Mouse (Mus musculus) CH12.LX (cell line): ENCODE measurements at regions not wholly inside any gene's neighbourhood (a gene's known extent, or its start where the extent isn't known, plus 50 kb on each side); places are given as distances from the start of the nearest gene placed in this dataset.

Source experiments
- DNase-seq: peaks from one replicate; pipeline ENCODE4 v3.0.0-alpha.2; 2013; ENCODE audit errors: extremely low read depth
- H3K27ac ChIP-seq: 2 replicates; pipeline ENCODE4 v1.5.1; 2012; ENCODE audit warnings: low read depth, mild to moderate bottlenecking, control low read depth, moderate library complexity; ENCODE audit not compliant: insufficient read depth
- H3K27me3 ChIP-seq: replicated peaks from 2 replicates; pipeline ENCODE3; 2012; ENCODE audit warnings: inconsistent platforms
- H3K36me3 ChIP-seq, 2 experiments: replicated peaks in 1 of 2; 2 replicates each; pipeline versions ENCODE3 to v1.6.1; 2012; ENCODE audit warnings: inconsistent platforms in 1 of 2, low read length in 1 of 2, mild to moderate bottlenecking in 1 of 2, mixed read lengths in 1 of 2, moderate library complexity in 1 of 2; ENCODE audit not compliant: control insufficient read depth in 1 of 2, insufficient read depth in 1 of 2
- H3K4me1 ChIP-seq, 2 experiments: 2 replicates each; pipeline ENCODE4 v1.6.1; 2012; ENCODE audit warnings: inconsistent platforms in 1 of 2, moderate library complexity in 1 of 2; ENCODE audit not compliant: insufficient read depth in 2 of 2, control insufficient read depth in 1 of 2
- H3K4me2 ChIP-seq: 2 replicates; pipeline ENCODE4 v1.6.1; 2012; ENCODE audit warnings: low read depth, mild to moderate bottlenecking, control low read depth; ENCODE audit not compliant: poor library complexity, insufficient read depth, severe bottlenecking
- H3K4me3 ChIP-seq, 3 experiments: fragments of 150-350 bp in 1 of 3; sonication (generic) in 1 of 3; replicated peaks in 1 of 3; 2 replicates each; pipeline versions ENCODE3 to v1.5.1; 2011 to 2012; ENCODE audit warnings: low read depth in 2 of 3, low read length in 2 of 3, mild to moderate bottlenecking in 2 of 3, moderate library complexity in 2 of 3, control low read depth in 1 of 3, improper control_type of control experiment in 1 of 3, inconsistent platforms in 1 of 3, mixed read lengths in 1 of 3; ENCODE audit not compliant: poor library complexity in 1 of 3
- H3K79me2 ChIP-seq: replicated peaks from 2 replicates; pipeline ENCODE4 v1.6.1; 2012; ENCODE audit warnings: mild to moderate bottlenecking, moderate library complexity; ENCODE audit not compliant: control insufficient read depth, poor library complexity, insufficient read depth, severe bottlenecking; ENCODE audit errors: extremely low read depth
- H3K9ac ChIP-seq: 2 replicates; pipeline ENCODE4 v1.6.1; 2012; ENCODE audit warnings: low read depth, mild to moderate bottlenecking, control low read depth, moderate library complexity; ENCODE audit not compliant: insufficient read depth
- H3K9me3 ChIP-seq: replicated peaks from 2 replicates; pipeline ENCODE3; 2012; ENCODE audit warnings: low read length, inconsistent platforms, mixed read lengths
- E2F4 ChIP-seq: IDR thresholded peaks from 2 replicates; pipeline ENCODE4 v1.6.1; 2011; ENCODE audit warnings: low read depth, low read length, improper control_type of control experiment; ENCODE audit not compliant: insufficient replicate concordance
- ELF1 ChIP-seq: IDR thresholded peaks from 2 replicates; pipeline ENCODE4 v1.6.1; 2014; ENCODE audit warnings: low read depth, mild to moderate bottlenecking, inconsistent platforms, low read length, improper control_type of control experiment
- GABPA ChIP-seq: IDR thresholded peaks from 2 replicates; pipeline ENCODE4 v1.6.1; 2012; ENCODE audit warnings: low read depth, low read length, improper control_type of control experiment, inconsistent platforms; ENCODE audit not compliant: insufficient replicate concordance
- HCFC1 ChIP-seq: IDR thresholded peaks from 2 replicates; pipeline ENCODE4 v1.6.1; 2012; ENCODE audit warnings: low read depth, mild to moderate bottlenecking, inconsistent platforms, low read length, improper control_type of control experiment
- IRF4 ChIP-seq: IDR thresholded peaks from 2 replicates; pipeline ENCODE4 v1.6.1; 2014; ENCODE audit warnings: low read depth, mild to moderate bottlenecking, inconsistent platforms, low read length, improper control_type of control experiment
- JUND ChIP-seq: conservative IDR thresholded peaks from 2 replicates; pipeline ENCODE4 v1.6.1; 2011; ENCODE audit warnings: low read depth, low read length, improper control_type of control experiment
- KAT2A ChIP-seq: IDR thresholded peaks from 2 replicates; pipeline ENCODE4 v1.6.1; 2012; ENCODE audit warnings: low read length, improper control_type of control experiment, inconsistent platforms; ENCODE audit not compliant: insufficient replicate concordance
- MAX ChIP-seq: IDR thresholded peaks from 2 replicates; pipeline ENCODE4 v1.6.1; 2011; ENCODE audit warnings: low read length, improper control_type of control experiment
- MAZ ChIP-seq: IDR thresholded peaks from 2 replicates; pipeline ENCODE4 v1.6.1; 2012; ENCODE audit warnings: low read depth, mild to moderate bottlenecking, inconsistent platforms, low read length, improper control_type of control experiment, moderate library complexity
- MEF2A ChIP-seq: IDR thresholded peaks from 2 replicates; pipeline ENCODE4 v1.6.1; 2014; ENCODE audit warnings: low read depth, mild to moderate bottlenecking, inconsistent platforms, low read length, improper control_type of control experiment, borderline replicate concordance
- NELFE ChIP-seq: IDR thresholded peaks from 2 replicates; pipeline ENCODE4 v1.6.1; 2011; ENCODE audit warnings: low read depth, low read length, improper control_type of control experiment
- PAX5 ChIP-seq: IDR thresholded peaks from 2 replicates; pipeline ENCODE4 v1.6.1; 2012; ENCODE audit warnings: low read length, inconsistent platforms, mixed read lengths
- POLR2AphosphoS2 ChIP-seq: IDR thresholded peaks from 2 replicates; pipeline ENCODE4 v1.6.1; 2011; ENCODE audit warnings: low read depth, low read length, improper control_type of control experiment
- RAD21 ChIP-seq: IDR thresholded peaks from 2 replicates; pipeline ENCODE4 v1.6.1; 2011; ENCODE audit warnings: low read depth, mild to moderate bottlenecking, low read length, improper control_type of control experiment, moderate library complexity
- RCOR1 ChIP-seq: conservative IDR thresholded peaks from 2 replicates; pipeline ENCODE4 v1.6.1; 2012; ENCODE audit warnings: low read depth, mild to moderate bottlenecking, inconsistent platforms, low read length, improper control_type of control experiment
- SIN3A ChIP-seq: IDR thresholded peaks from 2 replicates; pipeline ENCODE4 v1.6.1; 2012; ENCODE audit warnings: low read length, improper control_type of control experiment, inconsistent platforms
- TBP ChIP-seq: conservative IDR thresholded peaks from 2 replicates; pipeline ENCODE4 v1.6.1; 2011; ENCODE audit warnings: low read depth, low read length, improper control_type of control experiment
- TCF12 ChIP-seq: IDR thresholded peaks from 2 replicates; pipeline ENCODE4 v1.6.1; 2014; ENCODE audit warnings: low read depth, mild to moderate bottlenecking, inconsistent platforms, low read length, improper control_type of control experiment
- USF1 ChIP-seq: IDR thresholded peaks from 2 replicates; pipeline ENCODE4 v1.6.1; 2014; ENCODE audit warnings: low read depth, mild to moderate bottlenecking, inconsistent platforms, low read length, improper control_type of control experiment
- ZC3H11A ChIP-seq: IDR thresholded peaks from 2 replicates; pipeline ENCODE4 v1.6.1; 2012; ENCODE audit warnings: low read depth, mild to moderate bottlenecking, inconsistent platforms, low read length, improper control_type of control experiment
- ZNF384 ChIP-seq: IDR thresholded peaks from 2 replicates; pipeline ENCODE4 v1.6.1; 2012; ENCODE audit warnings: low read depth, low read length, improper control_type of control experiment, inconsistent platforms
- dilution Hi-C: fragments of 300-500 bp; cut with MboI; formaldehyde crosslinking; loops from 2 replicates; pipeline ENCODE4 v1.14.3; 2020; ENCODE audit warnings: low sequenced_read_pairs; ENCODE audit not compliant: extremely low pct_unique_long_range_greater_than_20kb, extremely low pct_ligation_motif_present
- in situ Hi-C: fragments of 300-500 bp; cut with MboI; formaldehyde crosslinking; loops from 3 replicates; pipeline ENCODE4 v1.14.3; 2019; ENCODE audit warnings: low sequenced_read_pairs, low pct_ligation_motif_present, low pct_unique_long_range_greater_than_20kb, mixed read lengths

- TF ChIP-seq E2F4 (no peak), KAT2A (no peak), HCFC1 (no peak), SIN3A (no peak), ZC3H11A (no peak), USF1 (no peak), GABPA (no peak), ZNF384 (no peak), IRF4 (no peak), MAZ (no peak), RCOR1 (no peak), RAD21 (no peak), NELFE (no peak), MEF2A (no peak)
- in situ Hi-C loops, result no loop called here
Observed at GRCm38 (mm10) chr10:57210701-57211100, 275.5 kb upstream of the Hsf2 start.

GRCm38 (mm10) chr10:57231117-57231516, 255.1 kb upstream of the Hsf2 start:
- in situ Hi-C loops (no loop called here), dilution Hi-C loops (no loop called here)
- peaks cover 0 to 7% of the 10 kb centered on the region in 2 experiments; a peak in 1 of 4 replicates for H3K4me1 ChIP-seq

More at GRCm38 (mm10) chr10:57210701-57211100, 275.5 kb upstream of the Hsf2 start:
- Histone ChIP-seq H3K4me3 (no peak overlapping the region), H3K27ac (no peak overlapping the region), H3K4me2 (no peak overlapping the region), H3K79me2 (no peaks in the 10 kb centered on the region), H3K9ac (no peak overlapping the region), H3K36me3 (no peaks in the 10 kb centered on the region), H3K9me3 (no peaks in the 10 kb centered on the region), H3K4me1 (no peaks in the 10 kb centered on the region), H3K27me3 (no peaks in the 10 kb centered on the region)
- dilution Hi-C loops, result no loop called here
- DNase-seq, result no peak

More at GRCm38 (mm10) chr10:57231117-57231516, 255.1 kb upstream of the Hsf2 start:
- no peak for TF ChIP-seq PAX5
- no peak for TF ChIP-seq ELF1
- TF ChIP-seq POLR2AphosphoS2, result no peak
- no peak for TF ChIP-seq TBP
- no peak for TF ChIP-seq E2F4
- TF ChIP-seq ZC3H11A, result no peak
- no peak for TF ChIP-seq MAX
- no peak for TF ChIP-seq HCFC1
- TF ChIP-seq TCF12, result no peak
- no peak for TF ChIP-seq JUND
- no peak for TF ChIP-seq KAT2A
- no peak for TF ChIP-seq MEF2A
- no peak for TF ChIP-seq IRF4
- Histone ChIP-seq H3K4me3 (no peak overlapping the region), H3K36me3 (no peaks in the 10 kb centered on the region), H3K4me2 (no peak overlapping the region), H3K27me3 (no peaks in the 10 kb centered on the region), H3K9me3 (no peaks in the 10 kb centered on the region), H3K27ac (no peak overlapping the region), H3K79me2 (no peaks in the 10 kb centered on the region), H3K9ac (no peak overlapping the region)
- no peak for DNase-seq
